Mouse (Mus musculus) embryonic fibroblast, embryonic 13.5 days (primary cell): ENCODE data around the gene Nthl1.

Experiments
- CTCF ChIP-seq: IDR thresholded peaks from 2 replicates; pipeline ENCODE4 v1.5.1; 2011; ENCODE audit warnings: mild to moderate bottlenecking, control low read depth, low read length, moderate library complexity, borderline replicate concordance; ENCODE audit not compliant: insufficient read depth
- POLR2A ChIP-seq: IDR thresholded peaks from 2 replicates; pipeline ENCODE4 v1.6.1; 2011; ENCODE audit warnings: low read depth, mild to moderate bottlenecking, control low read depth, low read length, moderate library complexity

GRCm38 (mm10) chr17:24595126-24596072 lies 37.1 kb upstream of the Nthl1 start:
- TF ChIP-seq POLR2A (no peak), CTCF (no peak)
